Mouse (Mus musculus): ENCODE results near the gene Adssl1.

Adssl1 gene

GRCm38 (mm10) chr12:112653157-112653824, 33.4 kb downstream of the Adssl1 start:
- intact Hi-C loops (cut with DNase I): loop anchor here (2.0 kb wide), 1 partner anchor 54 kb away; no protein-coding TSS in a partner anchor

DNA sequence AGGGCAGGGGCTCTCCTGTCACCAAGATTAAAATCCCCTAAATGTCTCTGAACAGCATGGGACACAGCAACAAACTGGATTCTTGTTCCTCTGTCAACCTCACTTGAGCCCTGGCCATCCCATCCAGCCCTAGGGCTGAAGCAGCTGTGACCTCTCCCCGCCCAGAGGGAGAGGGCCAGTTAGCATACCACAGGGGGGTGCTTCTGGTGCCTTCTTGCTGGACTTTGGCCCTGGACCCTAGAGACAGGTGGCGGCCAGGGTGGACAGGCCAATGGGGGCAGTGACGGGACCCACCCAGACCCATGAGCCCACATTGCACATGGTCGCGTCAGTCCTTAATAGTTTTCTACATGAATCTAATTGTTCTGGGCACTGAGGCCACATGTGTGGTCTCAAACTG, 34.2 kb downstream of the Adssl1 start:
- intact Hi-C loops (cut with DNase I): no loop called here

- intact Hi-C loops (cut with DNase I): no loop called here
These were observed 38.8 kb downstream of the Adssl1 start for GRCm38 (mm10) chr12:112658619-112659018.

DNA sequence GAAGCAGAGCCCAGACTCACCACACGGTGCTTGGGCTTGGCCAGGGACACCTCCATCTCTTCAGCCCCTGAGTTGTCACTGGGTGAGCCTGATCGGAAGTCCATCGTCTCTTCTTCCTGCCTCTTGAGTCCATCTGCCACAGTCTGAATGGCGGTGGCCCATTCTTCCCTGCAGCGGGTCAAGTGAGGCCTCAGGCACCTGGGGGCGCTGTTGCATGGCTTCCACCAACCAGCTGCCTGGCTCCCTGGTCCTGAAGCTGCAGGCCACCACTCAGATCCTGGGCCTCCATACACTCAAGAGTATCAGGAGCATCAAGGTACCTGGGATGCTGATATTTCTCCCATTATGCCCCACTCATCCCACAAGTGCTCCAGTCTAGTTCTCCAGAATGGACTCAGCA, 39.3 kb downstream of the Adssl1 start:
- intact Hi-C loops (cut with DNase I): no loop called here

DNA sequence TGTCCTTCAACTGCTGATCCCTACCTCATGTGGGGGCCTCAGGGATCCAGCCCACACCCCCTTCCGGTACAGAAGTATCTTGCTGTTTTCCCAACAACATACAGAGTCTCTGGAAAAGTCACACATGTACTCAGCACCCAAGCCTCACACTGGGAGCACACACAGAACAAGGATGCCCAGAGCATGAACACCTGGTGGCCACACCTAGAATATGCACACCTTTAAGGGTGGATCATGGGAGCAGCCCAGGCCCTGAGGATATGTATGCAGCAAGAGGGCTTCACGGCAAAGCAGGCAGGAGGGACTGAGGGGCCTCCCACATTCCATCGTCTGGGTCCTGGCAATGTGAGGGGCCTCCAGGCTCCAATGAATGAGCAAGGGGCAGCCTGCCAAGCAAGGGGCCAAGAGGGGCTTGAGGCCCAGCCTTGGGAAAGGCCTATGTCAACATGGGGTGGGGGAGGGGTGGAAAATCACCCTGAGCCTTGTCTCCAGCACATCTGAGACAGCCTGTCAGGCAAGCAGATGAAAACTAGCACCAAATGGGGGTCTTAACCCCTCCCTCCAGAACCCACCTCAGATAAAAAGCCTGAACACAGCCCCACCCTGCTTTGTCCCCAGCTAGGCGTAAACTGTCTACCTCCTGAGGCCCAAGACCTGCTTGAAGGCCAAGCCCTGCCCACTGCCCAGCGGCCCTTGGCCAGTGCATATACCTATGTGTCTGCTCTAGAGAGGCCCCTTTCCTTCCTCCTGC, 40.9 kb downstream of the Adssl1 start:
- intact Hi-C loops (cut with DNase I): no loop called here

DNA sequence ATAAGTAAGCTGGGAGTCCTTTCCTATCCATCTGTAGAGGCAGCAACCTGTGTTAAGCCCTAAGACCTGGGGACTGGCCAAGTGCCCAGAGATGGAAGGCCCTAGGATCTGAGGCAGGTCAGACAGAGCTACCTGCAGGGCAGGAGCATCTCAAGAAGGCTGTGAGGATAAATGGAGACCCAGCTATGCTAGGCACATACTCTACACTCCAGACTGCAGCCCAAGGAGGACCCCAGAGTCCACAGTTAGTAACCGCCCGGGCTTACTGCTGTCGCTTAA, 41.4 kb downstream of the Adssl1 start:
- intact Hi-C loops (cut with DNase I): no loop called here

- intact Hi-C loops (cut with DNase I): no loop called here
These were observed 42.0 kb downstream of the Adssl1 start for GRCm38 (mm10) chr12:112661851-112662250.

- intact Hi-C loops (cut with DNase I): no loop called here
These were observed 43.5 kb downstream of the Adssl1 start for GRCm38 (mm10) chr12:112663303-112663702.

DNA sequence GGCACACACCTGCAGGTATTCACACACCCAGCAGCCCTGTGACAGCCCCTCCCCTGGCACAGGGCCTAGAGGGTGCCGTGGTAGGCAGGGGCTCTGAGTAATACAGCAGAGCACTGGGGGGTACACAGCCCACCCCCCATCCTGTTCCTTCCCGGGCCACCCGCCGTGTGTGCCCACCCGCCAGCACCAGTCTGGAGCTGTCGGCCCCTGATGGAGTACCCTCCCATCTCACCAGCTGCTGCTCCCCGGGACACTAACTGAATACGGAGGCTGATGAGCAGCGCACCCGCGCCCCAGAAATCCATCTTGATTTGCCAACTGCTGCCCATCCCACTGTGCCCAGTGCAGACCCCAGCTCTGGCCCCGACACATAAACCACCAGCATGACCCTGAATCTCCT, 43.9 kb downstream of the Adssl1 start:
- intact Hi-C loops (cut with DNase I): no loop called here

- intact Hi-C loops (cut with DNase I): no loop called here
These were observed 44.3 kb downstream of the Adssl1 start for GRCm38 (mm10) chr12:112664124-112664523.

GRCm38 (mm10) chr12:112664656-112665055, 44.8 kb downstream of the Adssl1 start:
- intact Hi-C loops (cut with DNase I): no loop called here

- intact Hi-C loops (cut with DNase I): no loop called here
These were observed 45.6 kb downstream of the Adssl1 start for GRCm38 (mm10) chr12:112665445-112665844.

DNA sequence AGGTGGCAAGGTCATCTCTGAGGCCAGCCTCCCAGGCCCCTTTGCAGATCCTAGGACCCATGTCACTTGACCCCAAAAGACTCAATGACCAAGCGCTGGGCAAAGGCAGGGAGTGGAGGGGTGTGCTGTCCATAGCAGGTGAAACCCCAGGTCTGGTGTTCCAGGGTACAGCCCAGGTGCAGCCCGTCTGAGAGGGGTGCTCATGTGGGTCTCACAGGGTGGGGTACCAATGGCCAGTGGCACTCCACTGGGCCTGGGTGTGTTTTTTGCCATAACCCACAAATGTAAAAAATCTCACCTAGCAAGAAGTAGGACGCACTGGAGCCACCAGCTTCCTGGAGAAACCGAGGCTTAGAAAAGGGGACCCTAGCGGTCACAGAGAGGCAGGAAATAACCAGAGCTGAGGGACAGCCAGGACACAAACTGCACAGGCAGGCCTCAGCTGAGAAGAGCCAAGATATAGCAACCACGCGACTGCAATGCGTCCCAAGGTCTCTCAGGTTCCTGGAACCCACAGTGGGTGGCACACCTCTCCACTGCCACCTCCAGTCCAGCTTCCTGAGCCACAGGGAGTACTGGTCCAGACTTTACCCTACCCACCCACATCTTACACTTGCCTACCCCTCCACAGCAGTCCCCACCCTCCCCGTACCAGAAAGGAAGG, 46.2 kb downstream of the Adssl1 start:
- intact Hi-C loops (cut with DNase I): no loop called here

DNA sequence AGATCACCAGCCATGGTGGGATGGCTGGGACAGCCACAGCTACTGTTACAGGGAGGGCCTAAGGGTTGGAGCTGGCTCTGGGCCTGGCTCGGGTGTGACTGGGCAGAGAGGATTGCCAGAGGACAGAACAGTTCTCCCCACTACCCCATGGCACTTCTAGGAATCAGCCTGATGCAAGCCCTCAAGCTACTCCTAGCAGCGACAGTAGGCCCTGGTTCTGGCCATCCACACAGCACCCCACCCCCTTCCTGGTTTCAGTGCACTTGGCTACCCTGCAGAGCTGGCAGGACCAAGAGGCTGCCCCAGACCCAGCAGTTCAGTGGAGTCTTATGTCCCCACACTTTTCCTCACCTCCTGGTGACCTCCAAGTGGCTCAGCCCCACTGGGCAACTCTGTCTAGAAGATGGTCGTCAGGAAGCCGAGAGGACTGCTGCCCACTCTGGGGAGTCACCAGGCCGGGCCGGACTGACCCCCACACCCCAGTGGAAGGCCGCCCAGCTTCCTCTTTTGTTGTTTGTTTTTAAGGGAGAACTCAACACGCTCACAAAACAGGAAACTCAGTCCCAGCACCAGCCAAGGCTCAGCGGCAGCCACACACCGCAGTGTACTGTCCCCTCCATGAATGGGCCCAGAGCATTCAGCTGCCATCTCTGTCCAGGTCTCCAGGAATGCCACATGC, 47.9 kb downstream of the Adssl1 start:
- intact Hi-C loops (cut with DNase I): no loop called here

GRCm38 (mm10) chr12:112670718-112671393, 51.0 kb downstream of the Adssl1 start:
- intact Hi-C loops (cut with DNase I): no loop called here

- intact Hi-C loops (cut with DNase I): no loop called here
These were observed 52.0 kb downstream of the Adssl1 start for GRCm38 (mm10) chr12:112671891-112672290.

- intact Hi-C loops (cut with DNase I): no loop called here
These were observed 53.1 kb downstream of the Adssl1 start for GRCm38 (mm10) chr12:112672744-112673575.

DNA sequence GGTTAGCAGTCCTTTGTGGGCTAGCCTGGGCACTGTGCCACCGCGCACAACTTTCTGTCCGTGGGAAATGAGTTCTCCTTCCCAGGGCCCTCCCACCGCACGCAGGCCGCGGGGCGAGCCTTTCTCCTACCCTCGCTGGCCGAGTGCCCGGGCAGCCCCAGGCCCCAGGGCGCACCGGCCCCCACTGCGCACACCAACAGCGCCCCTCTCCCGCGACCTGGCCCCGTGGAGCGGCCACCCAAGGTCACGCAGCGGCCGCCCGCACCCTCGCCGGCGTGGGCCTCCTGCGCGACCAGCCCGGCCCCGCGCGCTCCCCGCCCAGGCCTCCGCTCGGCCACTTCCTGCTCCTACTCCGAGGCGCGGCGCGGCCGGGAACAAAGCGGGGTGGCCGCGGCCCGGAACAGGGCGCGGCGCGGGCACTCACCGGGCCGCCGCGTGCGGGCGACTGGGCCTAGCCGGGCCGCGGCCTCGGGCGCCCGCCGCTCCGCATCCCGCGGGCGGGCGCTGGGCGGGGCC, 53.8 kb downstream of the Adssl1 start:
- intact Hi-C loops (cut with DNase I): no loop called here

DNA sequence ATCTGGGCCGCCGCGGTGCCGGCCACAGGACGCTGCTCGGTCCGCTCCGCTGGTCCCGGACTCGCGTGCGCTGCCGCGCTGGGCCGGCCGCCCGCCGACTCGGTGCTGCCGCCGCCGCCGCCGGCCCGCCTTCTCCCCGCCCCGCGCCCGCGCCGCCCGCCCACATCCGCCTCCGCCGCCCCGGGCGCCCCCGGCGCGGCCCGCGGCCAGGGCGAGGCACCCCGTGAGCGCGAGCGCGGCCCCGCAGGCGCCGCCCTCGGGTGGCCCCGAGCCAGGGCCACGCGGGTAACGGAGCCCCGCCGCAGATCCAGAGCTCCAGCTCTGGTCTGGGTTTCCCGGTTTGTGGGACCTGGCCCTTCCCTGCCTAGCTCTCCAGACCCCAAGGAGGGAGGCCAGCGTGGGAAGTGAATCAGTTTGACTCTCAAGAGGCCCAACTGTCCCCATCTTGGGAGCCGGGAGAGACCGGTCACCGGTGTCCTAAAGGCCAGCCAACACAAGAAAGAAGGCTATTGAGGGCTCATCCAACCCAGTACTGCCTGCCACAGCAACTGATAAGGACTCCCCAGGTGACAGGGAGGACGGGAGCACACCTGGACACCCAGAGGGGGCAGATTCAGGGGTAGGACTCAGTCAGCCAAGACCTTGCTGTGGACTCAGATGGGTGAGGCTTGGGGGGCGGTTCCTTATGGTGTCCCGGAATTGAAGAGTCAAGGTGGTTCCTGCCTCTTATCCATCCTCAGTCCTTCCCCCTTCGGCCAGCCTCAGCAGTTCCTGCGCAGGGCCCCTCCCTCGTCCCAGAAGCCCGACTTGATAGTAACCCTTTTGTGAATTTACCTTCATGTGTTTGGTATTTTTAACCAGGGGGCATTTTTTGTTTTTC, 54.5 kb downstream of the Adssl1 start, which contains the start of gene Akt1:
Gene Akt1, minus strand, starts transcription at position 753 of the 880 bp plus-strand sequence.
- intact Hi-C loops (cut with DNase I): no loop called here

Data from adrenal gland (tissue).